Mouse (Mus musculus) kidney, postnatal 0 days (tissue): ENCODE measurements around the gene Olfr655. TPM values are rescaled to one million over a fixed set of nuclear protein-coding genes. Genes with fewer than 3 reads are reported as not detected.

Experiments
- ATAC-seq: fragments of 200-750 bp; cut with Nextera tagmentation; replicated peaks from 2 replicates; pipeline ENCODE4 v1.8.0; 2017; ENCODE audit warnings: low read depth, moderate number of reproducible peaks, moderate TSS enrichment, moderate library complexity; ENCODE audit not compliant: low FRiP score
- DNase-seq: peaks from one replicate; pipeline ENCODE4 v3.0.0-alpha.2; 2016; ENCODE audit warnings: low spot score
- H3K27ac ChIP-seq: fragments of 300-500 bp; sonication (generic); 2 replicates; pipeline ENCODE4 v1.5.1; 2014; ENCODE audit warnings: mild to moderate bottlenecking
- H3K27me3 ChIP-seq: fragments of 300-500 bp; sonication (generic); 2 replicates; pipeline ENCODE4 v1.6.1; 2014; ENCODE audit warnings: low read length, mixed read lengths; ENCODE audit not compliant: insufficient read depth
- H3K36me3 ChIP-seq: fragments of 300-500 bp; sonication (generic); 2 replicates; pipeline ENCODE4 v1.6.1; 2014; ENCODE audit warnings: low read length, mixed read lengths; ENCODE audit not compliant: insufficient read depth
- H3K4me1 ChIP-seq: fragments of 300-500 bp; sonication (generic); replicated peaks from 2 replicates; pipeline ENCODE4 v1.6.1; 2014; ENCODE audit warnings: antibody characterized with exemption, low read length, mixed read lengths; ENCODE audit not compliant: insufficient read depth
- H3K4me2 ChIP-seq: fragments of 300-500 bp; sonication (generic); 2 replicates; pipeline ENCODE4 v1.6.1; 2014; ENCODE audit warnings: mild to moderate bottlenecking, low read length, moderate library complexity, mixed read lengths
- H3K4me3 ChIP-seq: fragments of 300-500 bp; sonication (generic); replicated peaks from 2 replicates; pipeline ENCODE4 v1.5.1; 2014; ENCODE audit warnings: low read depth, low read length
- H3K9ac ChIP-seq: fragments of 300-500 bp; sonication (generic); 2 replicates; pipeline ENCODE4 v1.6.1; 2014; ENCODE audit warnings: low read depth, low read length
- H3K9me3 ChIP-seq: fragments of 300-500 bp; sonication (generic); replicated peaks from 2 replicates; pipeline ENCODE4 v1.6.1; 2016; ENCODE audit warnings: low read length, inconsistent platforms, mixed read lengths
- CTCF ChIP-seq: IDR thresholded peaks from 2 replicates; pipeline ENCODE4 v1.5.1; 2016; ENCODE audit warnings: antibody characterized with exemption, low read depth, mild to moderate bottlenecking, moderate library complexity
- whole genome bisulfite sequencing: fragments of 180-500 bp; shearing (Covaris S2); extraction: QIAGEN DNeasy Blood & Tissue Kit; methylation state at CpG from one replicate; pipeline ENCODE4 v1.1.7; 2014; 5-methylcytosine and 5-hydroxymethylcytosine counted together
- polyA plus RNA-seq: library from polyadenylated mRNA; unstranded; fragments of >200 nt; fragmentation: Nextera tagmentation; extraction: Ambion mirVana; gene quantifications from 2 replicates; pipeline ENCODE4 v1.2.1, GENCODE M21; 2015

Olfr655 gene
- polyA plus RNA-seq, 1 experiment from 2014 or later: not detected

DNA sequence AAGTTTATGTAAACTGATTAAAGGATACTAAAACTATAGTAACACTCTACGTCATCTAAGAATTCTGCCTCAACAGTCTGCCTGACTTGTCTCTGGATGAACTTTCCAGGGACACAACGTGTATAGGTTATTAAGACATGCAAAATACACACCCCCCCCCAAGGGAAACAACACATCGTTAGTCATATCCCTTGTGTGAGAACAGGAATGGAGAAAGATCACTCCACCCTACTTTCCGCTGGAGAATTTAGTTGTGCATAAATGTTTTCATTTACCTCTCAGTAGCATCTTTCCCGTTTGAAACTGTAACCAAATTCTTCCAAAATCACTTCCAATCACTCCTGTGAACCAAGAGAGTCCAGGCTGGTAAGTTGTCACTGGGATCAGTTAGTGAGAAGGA, 51.7 kb downstream of the Olfr655 start, which contains the start of gene Olfr651:
Olfr651 (plus strand) TSS at position 301 of the 400 bp plus-strand sequence.
- Histone ChIP-seq H3K4me2 (no peak within 1 kb of the TSS), H3K27ac (no peak within 1 kb of the TSS), H3K4me1 (no peaks in the 10 kb centered on the region), H3K27me3 (no peaks in the 10 kb centered on the region), H3K36me3 (no peaks in the 10 kb centered on the region), H3K4me3 (no peak within 1 kb of the TSS), H3K9ac (no peak within 1 kb of the TSS), H3K9me3 (no peaks in the 10 kb centered on the region)
- no peak for TF ChIP-seq CTCF
- WGBS: 79% methylated on average over 5 of the region's 5 CpGs
- ATAC-seq: no peak
- DNase-seq: no peak

Other genes with a start within 250 kb of the Olfr655 start
- gene Trim12c, start 248.4 kb downstream of the Olfr655 start, polyA plus RNA-seq: 2.2 TPM in 2 replicates
- 0.24 and 0.25 TPM in 2 replicates for gene Trim30b, start 231.9 kb downstream of the Olfr655 start, polyA plus RNA-seq
- gene Trim30c, start 200.9 kb downstream of the Olfr655 start, polyA plus RNA-seq: 0.10 and 0.13 TPM in 2 replicates
- gene Trim30a, start 136.6 kb downstream of the Olfr655 start, polyA plus RNA-seq: 3.7 and 4.5 TPM in 2 replicates
- gene Trim30d, start 93.9 kb downstream of the Olfr655 start, polyA plus RNA-seq: 0.78 and 1.2 TPM in 2 replicates
- gene Olfr651, start 51.6 kb downstream of the Olfr655 start, polyA plus RNA-seq: not detected in 2 replicates
- gene Olfr652, start 40.9 kb downstream of the Olfr655 start, polyA plus RNA-seq: not detected in 2 replicates
- gene Olfr653, start 24.5 kb downstream of the Olfr655 start, polyA plus RNA-seq: not detected in 2 replicates
- not detected in 2 replicates for gene Olfr654, start 14.8 kb downstream of the Olfr655 start, polyA plus RNA-seq
- gene Olfr656, start 12.2 kb upstream of the Olfr655 start, polyA plus RNA-seq: not detected in 2 replicates
- gene Olfr657, start 23.0 kb upstream of the Olfr655 start, polyA plus RNA-seq: not detected in 2 replicates
- 0.04 TPM in 1 of 2 replicates, not detected in the other for gene Olfr658, start 45.5 kb upstream of the Olfr655 start, polyA plus RNA-seq
- gene Olfr659, start 65.0 kb upstream of the Olfr655 start, polyA plus RNA-seq: not detected in 2 replicates
- not detected in 2 replicates for gene Olfr661, start 84.7 kb upstream of the Olfr655 start, polyA plus RNA-seq
- not detected in 2 replicates for gene Usp17le, start 175.7 kb upstream of the Olfr655 start, polyA plus RNA-seq
- gene Usp17lb, start 240.8 kb upstream of the Olfr655 start, polyA plus RNA-seq: not detected in 2 replicates